In genomic region chr1:38422921-38423320, GRCm38 (mm10) we compare ENCODE assay signal across 15 mouse cellular contexts.
"Had no signal": no experiment of that assay in that cellular context is flagged by ENCODE, and none has a peak within 500 bp of the region (broad histone marks: within the 10 kb centered on the region; RNA-seq: fewer than 3 reads in every experiment).

No protein-coding gene starts in this region.

- H3K4me3 ChIP-seq: neural tube, embryonic 15.5 days; stomach, embryonic 15.5 days had no signal

- H3K27ac ChIP-seq: stomach, embryonic 15.5 days; stomach, postnatal 0 days had no signal

- H3K4me1 ChIP-seq: stomach, embryonic 15.5 days had no signal

- H3K9ac ChIP-seq: neural tube, embryonic 15.5 days; stomach, embryonic 15.5 days had no signal

- DNase-seq: retina, postnatal 1 day; right cerebral cortex, adult 18-20 months; right cerebral cortex, postnatal 14 days; right cerebral cortex, postnatal 25 days; right cerebral cortex, postnatal 4 days; spleen, adult 18-20 months; thymus, adult 18-20 months; thymus, adult 2 months; thymus, postnatal 14 days; thymus, postnatal 25 days; thymus, postnatal 36 days; thymus, postnatal 4 days had no signal

- H3K27me3 ChIP-seq: neural tube, embryonic 15.5 days; stomach, embryonic 15.5 days had no signal

- H3K4me2 ChIP-seq: neural tube, embryonic 15.5 days; stomach, embryonic 15.5 days had no signal

- H3K36me3 ChIP-seq: neural tube, embryonic 15.5 days; stomach, embryonic 15.5 days had no signal

- H3K9me3 ChIP-seq: neural tube, embryonic 15.5 days; stomach, embryonic 15.5 days had no signal
